In genomic region chr7:19822604-19823058, GRCm38 (mm10) we compare ENCODE assay signal across 8 mouse cellular contexts. TPM values are rescaled to one million over a fixed set of nuclear protein-coding genes. Genes with fewer than 3 reads are reported as not detected.
DNase-seq lines count a peak whose midpoint lies in the region; ATAC-seq and TF ChIP-seq lines count a peak whose summit lies in the region.

Bcl3 (minus strand) TSS chr7:19822770.

- peaks cover 28% of the 10 kb centered on the region for H3K27me3 ChIP-seq in forebrain, embryonic 16.5 days (replicated peaks; ENCODE audit: control insufficient read depth, insufficient read depth, low read length)
- peaks cover 33% of the 10 kb centered on the region for H3K27me3 ChIP-seq in hindbrain, embryonic 11.5 days (ENCODE audit: control insufficient read depth, insufficient read depth, low read length)
- peaks cover 27% of the 10 kb centered on the region for H3K27me3 ChIP-seq in limb, embryonic 14.5 days (ENCODE audit: control insufficient read depth, insufficient read depth, low read length)
- H3K27me3 ChIP-seq in midbrain, embryonic 16.5 days (ENCODE audit: control insufficient read depth, insufficient read depth, low read depth, low read length) = peaks cover 26% of the 10 kb centered on the region

- peaks cover 6% of the 10 kb centered on the region for H3K4me1 ChIP-seq in forebrain, embryonic 16.5 days (replicated peaks; ENCODE audit: control insufficient read depth, insufficient read depth, low read length)
- 0 out of 2 replicates have a peak, but pooled peaks cover 2% of the 10 kb centered on the region for H3K4me1 ChIP-seq in hindbrain, embryonic 11.5 days (replicated peaks; ENCODE audit: control insufficient read depth, insufficient read depth, low read length)
- H3K4me1 ChIP-seq in limb, embryonic 14.5 days (ENCODE audit: control insufficient read depth, insufficient read depth, low read length) = peaks cover 22% of the 10 kb centered on the region
- H3K4me1 ChIP-seq in midbrain, embryonic 16.5 days (ENCODE audit: control insufficient read depth, insufficient read depth, low read length) = peaks cover 7% of the 10 kb centered on the region

- DNase-seq in retina, postnatal 1 day = peak; percentile 38
- no peak for DNase-seq in retina, embryonic 14.5 days (ENCODE audit: low spot score)
- DNase-seq in hindbrain, embryonic 11.5 days (ENCODE audit: low spot score) = no peak
- no peak for DNase-seq in limb, embryonic 14.5 days (ENCODE audit: low spot score)
- peak; percentile 68 for DNase-seq in thymus, postnatal 14 days
- DNase-seq in layer of hippocampus, postnatal 25 days (ENCODE audit: extremely low spot score in 1 of 2, low spot score in 1 of 2) = no peak

- 0 out of 2 replicates have a peak within 1 kb of the TSS, but pooled peaks have one; percentile 7 for H3K9ac ChIP-seq in forebrain, embryonic 16.5 days (replicated peaks; ENCODE audit: low read depth, low read length)
- peak within 1 kb of the TSS; percentile 40; the same call in 1 of the 2 replicates for H3K9ac ChIP-seq in hindbrain, embryonic 11.5 days (ENCODE audit: low read depth, low read length)
- H3K9ac ChIP-seq in limb, embryonic 14.5 days (ENCODE audit: low read depth, low read length, severe bottlenecking) = peak within 1 kb of the TSS; percentile 57
- H3K9ac ChIP-seq in midbrain, embryonic 16.5 days (ENCODE audit: low read depth, low read length) = peak within 1 kb of the TSS; percentile 49

- no peak within 1 kb of the TSS for H3K27ac ChIP-seq in forebrain, embryonic 16.5 days (ENCODE audit: low read length)
- H3K27ac ChIP-seq in hindbrain, embryonic 11.5 days (ENCODE audit: low read depth, low read length) = no peak within 1 kb of the TSS
- peak within 1 kb of the TSS; percentile 71 for H3K27ac ChIP-seq in limb, embryonic 14.5 days (replicated peaks; ENCODE audit: low read depth, low read length)
- H3K27ac ChIP-seq in midbrain, embryonic 16.5 days (ENCODE audit: low read length) = no peak within 1 kb of the TSS

- no peak for ATAC-seq in forebrain, embryonic 16.5 days
- ATAC-seq in hindbrain, embryonic 11.5 days (ENCODE audit: low FRiP score) = no peak
- no peak for ATAC-seq in limb, embryonic 14.5 days (ENCODE audit: low FRiP score, low read depth)
- no peak for ATAC-seq in midbrain, embryonic 16.5 days

- WGBS in forebrain, embryonic 16.5 days = under 1% methylated on average over 37 of the region's 42 CpGs
- WGBS in hindbrain, embryonic 11.5 days = under 1% methylated on average over 37 of the region's 42 CpGs
- WGBS in limb, embryonic 14.5 days = under 1% methylated on average over 17 of the region's 42 CpGs
- 3% methylated on average over 13 of the region's 42 CpGs for WGBS in midbrain, embryonic 16.5 days

- peak within 1 kb of the TSS; percentile 20 for H3K4me3 ChIP-seq in forebrain, embryonic 16.5 days (replicated peaks; ENCODE audit: low read length)
- peak within 1 kb of the TSS; percentile 28 for H3K4me3 ChIP-seq in hindbrain, embryonic 11.5 days (ENCODE audit: low read depth, low read length)
- peak within 1 kb of the TSS; percentile 40 for H3K4me3 ChIP-seq in limb, embryonic 14.5 days (replicated peaks; ENCODE audit: low read length)
- peak within 1 kb of the TSS; percentile 33 for H3K4me3 ChIP-seq in midbrain, embryonic 16.5 days (ENCODE audit: low read depth, low read length)

- H3K36me3 ChIP-seq in forebrain, embryonic 16.5 days (ENCODE audit: control insufficient read depth, insufficient read depth) = no peaks in the 10 kb centered on the region
- H3K36me3 ChIP-seq in hindbrain, embryonic 11.5 days (ENCODE audit: control insufficient read depth, insufficient read depth, low read length) = no peaks in the 10 kb centered on the region
- H3K36me3 ChIP-seq in limb, embryonic 14.5 days (ENCODE audit: control insufficient read depth, insufficient read depth, low read length) = no peaks in the 10 kb centered on the region
- H3K36me3 ChIP-seq in midbrain, embryonic 16.5 days (ENCODE audit: control insufficient read depth, insufficient read depth, low read length) = no peaks in the 10 kb centered on the region

- H3K9me3 ChIP-seq in forebrain, embryonic 16.5 days (ENCODE audit: control insufficient read depth, low read length) = peaks cover 2% of the 10 kb centered on the region; the same call in 1 of the 2 replicates
- no peaks in the 10 kb centered on the region for H3K9me3 ChIP-seq in hindbrain, embryonic 11.5 days (ENCODE audit: control insufficient read depth, low read length)
- H3K9me3 ChIP-seq in limb, embryonic 14.5 days (ENCODE audit: control insufficient read depth, low read length) = 0 out of 2 replicates have a peak, but pooled peaks cover 5% of the 10 kb centered on the region
- H3K9me3 ChIP-seq in midbrain, embryonic 16.5 days (replicated peaks; ENCODE audit: control insufficient read depth, low read length, poor library complexity, severe bottlenecking) = no peaks in the 10 kb centered on the region

- TF ChIP-seq POLR2A in limb, embryonic 14.5 days (IDR thresholded peaks at IDR 0.05; ENCODE audit: borderline replicate concordance, extremely low read depth, insufficient read depth, insufficient read length) = no peak

- peak within 1 kb of the TSS; percentile 35 for H3K4me2 ChIP-seq in forebrain, embryonic 16.5 days (ENCODE audit: low read length)
- peak within 1 kb of the TSS; percentile 49 for H3K4me2 ChIP-seq in hindbrain, embryonic 11.5 days (replicated peaks; ENCODE audit: low read depth, low read length)
- H3K4me2 ChIP-seq in limb, embryonic 14.5 days (replicated peaks; ENCODE audit: low read depth, low read length, severe bottlenecking) = peak within 1 kb of the TSS; percentile 63
- peak within 1 kb of the TSS; percentile 54 for H3K4me2 ChIP-seq in midbrain, embryonic 16.5 days (ENCODE audit: low read length)

RNA-seq across cellular contexts. Expression of gene Bcl3, which starts in this region (rescaled TPM):
- 0.30 and 0.92 TPM in 2 replicates for polyA plus RNA-seq in forebrain, embryonic 16.5 days (2015; fragmentation: Nextera tagmentation; extraction: Ambion mirVana)
- 0.26 and 0.33 TPM in 2 replicates for polyA plus RNA-seq in hindbrain, embryonic 11.5 days (2014; fragmentation: Nextera tagmentation; extraction: Ambion mirVana)
- 5.5 and 7.6 TPM in 2 replicates for polyA plus RNA-seq in limb, embryonic 14.5 days (2012; rRNA removed)
- polyA plus RNA-seq in limb, embryonic 14.5 days (2014; fragmentation: Nextera tagmentation; extraction: Ambion mirVana) = 3.1 and 4.7 TPM in 2 replicates
- 0.65 and 1.0 TPM in 2 replicates for polyA plus RNA-seq in midbrain, embryonic 16.5 days (2015; fragmentation: Nextera tagmentation; extraction: Ambion mirVana)
- total RNA-seq in layer of hippocampus, postnatal 25 days (2021) = under 1 TPM; 0.49 to 0.61 TPM

Comparison
In these comparisons a context has a peak if more than half of its experiments do, and no peak if none do; other contexts are left out.
1. DNase-seq: peak in retina, postnatal 1 day (single experiment) and thymus, postnatal 14 days (single experiment); none in retina, embryonic 14.5 days (single experiment), hindbrain, embryonic 11.5 days (single experiment), limb, embryonic 14.5 days (single experiment) and layer of hippocampus, postnatal 25 days (0 of 2).
2. H3K9ac ChIP-seq: peak in every context shown above with its lines; median percentile 57 in limb, embryonic 14.5 days; 49 in midbrain, embryonic 16.5 days; 40 in hindbrain, embryonic 11.5 days; 7 in forebrain, embryonic 16.5 days.
3. Peak in every context shown above with its lines, with median percentiles within 50 percentile points of each other: H3K4me2 ChIP-seq and H3K4me3 ChIP-seq.